Mouse (Mus musculus): ENCODE results near the gene Grhl1.
"Not testable (repeated sequence)": the region's sequence is repeated elsewhere in the genome, so short reads cannot be mapped to it uniquely, and the experiment has no call there.

Grhl1 gene

GRCm38 (mm10) chr12:24571523-24572392 lies at the start of gene Grhl1:
TSS of gene Grhl1 (plus strand) at chr12:24572283.
- DNase-seq (ENCODE audit: low spot score): peak; percentile 93

- not testable (repeated sequence) for DNase-seq (ENCODE audit: low spot score)
Measured at GRCm38 (mm10) chr12:24525065-24525464, 47.0 kb upstream of the Grhl1 start.

- DNase-seq (ENCODE audit: low spot score): no peak
Measured at GRCm38 (mm10) chr12:24536390-24536789, 35.7 kb upstream of the Grhl1 start.

GRCm38 (mm10) chr12:24537201-24537600 lies 34.9 kb upstream of the Grhl1 start:
- no peak for DNase-seq (ENCODE audit: low spot score)

- no peak for DNase-seq (ENCODE audit: low spot score)
Measured at GRCm38 (mm10) chr12:24537965-24538364, 34.1 kb upstream of the Grhl1 start.

- no peak for DNase-seq (ENCODE audit: low spot score)
Measured at GRCm38 (mm10) chr12:24541426-24542154, 30.5 kb upstream of the Grhl1 start.

GRCm38 (mm10) chr12:24547686-24548085 lies 24.4 kb upstream of the Grhl1 start:
- no peak for DNase-seq (ENCODE audit: low spot score)

GRCm38 (mm10) chr12:24548885-24549284 lies 23.2 kb upstream of the Grhl1 start:
- DNase-seq (ENCODE audit: low spot score): no peak

GRCm38 (mm10) chr12:24552531-24552930 lies 19.6 kb upstream of the Grhl1 start:
- DNase-seq (ENCODE audit: low spot score): no peak

- DNase-seq (ENCODE audit: low spot score): no peak
Measured at GRCm38 (mm10) chr12:24555976-24556375, 16.1 kb upstream of the Grhl1 start.

- no peak for DNase-seq (ENCODE audit: low spot score)
Measured at GRCm38 (mm10) chr12:24563395-24563960, 8.6 kb upstream of the Grhl1 start.

GRCm38 (mm10) chr12:24565311-24565710 lies 6.8 kb upstream of the Grhl1 start:
- DNase-seq (ENCODE audit: low spot score): no peak

- no peak for DNase-seq (ENCODE audit: low spot score)
Measured at GRCm38 (mm10) chr12:24567606-24568005, 4.5 kb upstream of the Grhl1 start.

GRCm38 (mm10) chr12:24572421-24573274 lies 565 bp downstream of the Grhl1 start:
- DNase-seq (ENCODE audit: low spot score): no peak

- peak; percentile 11 for DNase-seq (ENCODE audit: low spot score)
Measured at GRCm38 (mm10) chr12:24573275-24573580, 1.1 kb downstream of the Grhl1 start.

GRCm38 (mm10) chr12:24574870-24575269 lies 2.8 kb downstream of the Grhl1 start:
- no peak for DNase-seq (ENCODE audit: low spot score)

GRCm38 (mm10) chr12:24580452-24580851 lies 8.4 kb downstream of the Grhl1 start:
- no peak for DNase-seq (ENCODE audit: low spot score)

GRCm38 (mm10) chr12:24580996-24581683 lies 9.1 kb downstream of the Grhl1 start:
- no peak for DNase-seq (ENCODE audit: low spot score)

- DNase-seq (ENCODE audit: low spot score): no peak
Measured at GRCm38 (mm10) chr12:24583653-24584052, 11.6 kb downstream of the Grhl1 start.

- no peak for DNase-seq (ENCODE audit: low spot score)
Measured at GRCm38 (mm10) chr12:24584835-24585234, 12.8 kb downstream of the Grhl1 start.

GRCm38 (mm10) chr12:24586193-24586592 lies 14.1 kb downstream of the Grhl1 start:
- DNase-seq (ENCODE audit: low spot score): no peak
